In the genomic region with DNA sequence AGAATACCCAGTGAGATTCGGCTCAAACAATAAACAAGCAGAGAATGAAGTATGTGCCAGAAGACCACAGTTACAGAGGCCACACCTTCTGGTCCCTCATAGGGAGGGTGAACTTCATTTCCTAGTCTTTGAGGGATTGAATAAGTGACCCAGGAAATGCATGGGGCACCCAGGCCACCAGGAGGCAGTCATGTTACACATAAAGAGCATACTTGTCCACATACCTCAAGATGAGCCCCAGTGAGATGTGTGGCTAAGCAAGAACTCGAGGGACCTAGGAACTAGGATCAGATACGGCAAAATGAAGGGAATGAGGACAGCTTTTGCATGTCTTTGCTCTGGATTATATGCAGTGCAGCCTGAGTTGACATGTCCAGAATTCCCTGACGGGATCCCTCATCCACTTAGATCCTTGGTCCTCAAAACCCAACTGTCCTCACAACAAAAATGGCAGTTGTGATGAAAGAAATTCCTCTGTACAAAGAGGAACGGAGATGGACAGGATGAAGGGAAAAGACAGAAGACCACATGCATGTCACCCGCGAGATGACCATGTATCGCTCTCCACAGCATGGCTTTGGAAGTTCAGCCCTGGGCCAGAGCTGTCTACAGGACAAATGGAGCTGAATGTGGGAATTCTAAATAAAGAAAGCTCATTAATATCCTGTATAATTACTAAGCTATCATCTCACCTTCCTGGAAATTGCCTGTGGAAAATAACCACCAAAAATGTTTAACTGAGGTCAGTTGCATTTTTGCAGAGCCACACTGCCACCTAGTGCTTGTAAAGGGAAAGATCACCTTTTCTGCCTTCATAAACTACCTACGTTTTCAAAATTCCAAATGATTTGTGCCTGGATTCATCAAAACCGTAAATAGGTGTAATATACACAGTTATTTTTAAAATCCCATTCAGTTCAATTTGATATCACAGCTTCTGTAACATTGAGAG, we compare ENCODE assay signal across 9 mouse cellular contexts. TPM values are rescaled to one million over a fixed set of nuclear protein-coding genes. Genes with fewer than 3 reads are reported as not detected.
A peak's percentile ranks its signal among the peaks of the same experiment; 100 is the strongest.
DNase-seq lines count a peak whose midpoint lies in the region; ATAC-seq and TF ChIP-seq lines count a peak whose summit lies in the region.
"Had no signal": no experiment of that assay in that cellular context is flagged by ENCODE, and none has a peak within 500 bp of the region (broad histone marks: within the 10 kb centered on the region; RNA-seq: fewer than 3 reads in every experiment).

No protein-coding gene starts in this region.

- peak; percentile 87 for DNase-seq in CH12.LX (ENCODE audit: extremely low read depth)
- peak; percentile 8 for DNase-seq in T-cell, adult 2 months (ENCODE audit: low spot score)
- DNase-seq in cerebellum, postnatal 14 days = peak; percentile 74 to 81
- peak; percentile 54 for DNase-seq in gastrocnemius, postnatal 14 days
- peak; percentile 81 to 86 for DNase-seq in kidney, postnatal 36 days
- peak; percentile 87 for DNase-seq in lung, embryonic 14.5 days

- H3K27ac ChIP-seq in CH12.LX (ENCODE audit: insufficient read depth, low read depth) = no peak overlapping the region
- H3K27ac ChIP-seq in lung, embryonic 14.5 days (ENCODE audit: low read depth) = peak overlapping the region; percentile 21; the same call in 1 of the 2 replicates
- peak overlapping the region; percentile 48 for H3K27ac ChIP-seq in neural tube, embryonic 15.5 days (replicated peaks)
- H3K27ac ChIP-seq: heart, embryonic 13.5 days had no signal

- no peak for TF ChIP-seq EP300 in CH12.LX (IDR thresholded peaks at IDR 0.05; ENCODE audit: low read length)

- no peaks in the 10 kb centered on the region for H3K79me2 ChIP-seq in CH12.LX (replicated peaks; ENCODE audit: control insufficient read depth, extremely low read depth, insufficient read depth, poor library complexity, severe bottlenecking)

- intact Hi-C loops in gastrocnemius, postnatal 14 days (cut with DNase I; ENCODE audit: low total_unique reads) = loop anchor here (5.0 to 10.0 kb wide), 2 partner anchors 81 to 444 kb away; no protein-coding TSS in a partner anchor

- H3K4me1 ChIP-seq in CH12.LX (ENCODE audit: control insufficient read depth in 1 of 2, insufficient read depth in 2 of 2) = peaks cover 3 to 16% of the 10 kb centered on the region in 2 experiments; a peak in 3 of 4 replicates
- no peaks in the 10 kb centered on the region for H3K4me1 ChIP-seq in lung, embryonic 14.5 days (ENCODE audit: insufficient read depth)
- H3K4me1 ChIP-seq in neural tube, embryonic 15.5 days = peaks cover 14% of the 10 kb centered on the region

- TF ChIP-seq RAD21 in CH12.LX (IDR thresholded peaks at IDR 0.05; ENCODE audit: low read depth, low read length) = peak; percentile 90

- no peaks in the 10 kb centered on the region for H3K36me3 ChIP-seq in CH12.LX (replicated peaks in 1 of 2; ENCODE audit: control insufficient read depth in 1 of 2, insufficient read depth in 1 of 2, low read length in 1 of 2)
- peaks cover 5% of the 10 kb centered on the region for H3K36me3 ChIP-seq in lung, embryonic 14.5 days (ENCODE audit: insufficient read depth)
- peaks cover 32% of the 10 kb centered on the region for H3K36me3 ChIP-seq in neural tube, embryonic 15.5 days
- H3K36me3 ChIP-seq: heart, embryonic 13.5 days had no signal

- TF ChIP-seq POLR2A in CH12.LX (IDR thresholded peaks at IDR 0.05; ENCODE audit: low read depth, low read length) = no peak

- peak; percentile 83 to 95 for TF ChIP-seq CTCF in CH12.LX (conservative IDR thresholded peaks at IDR 0.05 in 1 of 2, IDR thresholded peaks at IDR 0.05 in 1 of 2; ENCODE audit: low read depth in 2 of 2, low read length in 2 of 2)
- peak; percentile 81 for TF ChIP-seq CTCF in lung, embryonic 14.5 days (IDR thresholded peaks at IDR 0.05; ENCODE audit: low read depth)

- H3K9me3 ChIP-seq in CH12.LX (replicated peaks; ENCODE audit: low read length) = no peaks in the 10 kb centered on the region
- no peaks in the 10 kb centered on the region for H3K9me3 ChIP-seq in lung, embryonic 14.5 days (ENCODE audit: low read depth, low read length)
- H3K9me3 ChIP-seq in neural tube, embryonic 15.5 days (replicated peaks) = no peaks in the 10 kb centered on the region
- H3K9me3 ChIP-seq: heart, embryonic 13.5 days had no signal

- no peaks in the 10 kb centered on the region for H3K27me3 ChIP-seq in CH12.LX (replicated peaks)
- H3K27me3 ChIP-seq in lung, embryonic 14.5 days (ENCODE audit: insufficient read depth, low read length) = no peaks in the 10 kb centered on the region
- H3K27me3 ChIP-seq in neural tube, embryonic 15.5 days (replicated peaks) = no peaks in the 10 kb centered on the region
- H3K27me3 ChIP-seq: heart, embryonic 13.5 days had no signal

- in situ Hi-C loops in CH12.LX (cut with MboI; ENCODE audit: low pct_ligation_motif_present, low pct_unique_long_range_greater_than_20kb, low sequenced_read_pairs) = loop anchor here (5.0 kb wide), 1 partner anchor 66 kb away; no protein-coding TSS in a partner anchor

- H3K4me2 ChIP-seq in CH12.LX (ENCODE audit: insufficient read depth, low read depth, poor library complexity, severe bottlenecking) = peak overlapping the region; percentile 68; the same call in 1 of the 2 replicates
- no peak overlapping the region for H3K4me2 ChIP-seq in lung, embryonic 14.5 days
- H3K4me2 ChIP-seq in neural tube, embryonic 15.5 days = no peak overlapping the region
- H3K4me2 ChIP-seq: heart, embryonic 13.5 days had no signal

- ATAC-seq in lung, embryonic 14.5 days (ENCODE audit: insufficient read depth) = peak; percentile 71; the same call in 1 of the 2 replicates
- ATAC-seq in neural tube, embryonic 15.5 days (ENCODE audit: low FRiP score) = peak; percentile 68; the same call in 1 of the 2 replicates
- ATAC-seq in erythroid progenitor cell, adult 5-6 weeks (replicated peaks; ENCODE audit: low FRiP score, poor library complexity, severe bottlenecking) = no peak; the same call in 1 of the 2 replicates

- H3K9ac ChIP-seq in CH12.LX (ENCODE audit: insufficient read depth, low read depth) = no peak overlapping the region
- no peak overlapping the region for H3K9ac ChIP-seq in lung, embryonic 14.5 days
- no peak overlapping the region for H3K9ac ChIP-seq in neural tube, embryonic 15.5 days (replicated peaks)
- H3K9ac ChIP-seq: heart, embryonic 13.5 days had no signal

- dilution Hi-C loops in CH12.LX (cut with MboI; ENCODE audit: extremely low pct_ligation_motif_present, extremely low pct_unique_long_range_greater_than_20kb, low sequenced_read_pairs) = no loop called here

- no peak overlapping the region for H3K4me3 ChIP-seq in CH12.LX (replicated peaks in 1 of 3; ENCODE audit: low read depth in 2 of 3, low read length in 2 of 3, poor library complexity in 1 of 3)
- H3K4me3 ChIP-seq in lung, embryonic 14.5 days (ENCODE audit: low read depth, low read length) = no peak overlapping the region
- no peak overlapping the region for H3K4me3 ChIP-seq in neural tube, embryonic 15.5 days (replicated peaks)
- H3K4me3 ChIP-seq: heart, embryonic 13.5 days had no signal

- WGBS in lung, embryonic 14.5 days = 41% methylated on average over 10 of the region's 10 CpGs
- 68% methylated on average over 10 of the region's 10 CpGs for WGBS in neural tube, embryonic 15.5 days

TF ChIP-seq in CH12.LX, 34 proteins besides CTCF, POLR2A, EP300 and RAD21:
- TF ChIP-seq MAZ (IDR thresholded peaks at IDR 0.05; ENCODE audit: low read depth, low read length) = 0 out of 2 replicates have a peak, but pooled peaks have one; percentile 30
- TF ChIP-seq MXI1 (IDR thresholded peaks at IDR 0.05; ENCODE audit: low read depth, low read length) = no peak
- no peak for TF ChIP-seq JUN (IDR thresholded peaks at IDR 0.05; ENCODE audit: insufficient read depth, low read depth, low read length)
- no peak for TF ChIP-seq POLR2AphosphoS2 (IDR thresholded peaks at IDR 0.05; ENCODE audit: low read depth, low read length)
- TF ChIP-seq HCFC1 (IDR thresholded peaks at IDR 0.05; ENCODE audit: low read depth, low read length) = no peak
- no peak for TF ChIP-seq BHLHE40 (IDR thresholded peaks at IDR 0.05; ENCODE audit: low read depth, low read length)
- TF ChIP-seq RCOR1 (conservative IDR thresholded peaks at IDR 0.05; ENCODE audit: low read depth, low read length) = no peak
- TF ChIP-seq ELF1 (IDR thresholded peaks at IDR 0.05; ENCODE audit: low read depth, low read length) = peak; percentile 74
- TF ChIP-seq CHD2 (IDR thresholded peaks at IDR 0.05; ENCODE audit: low read length) = no peak
- TF ChIP-seq MYC (IDR thresholded peaks at IDR 0.05; ENCODE audit: low read depth, low read length) = no peak
- no peak for TF ChIP-seq ZKSCAN1 (IDR thresholded peaks at IDR 0.05; ENCODE audit: borderline replicate concordance, low read depth, low read length)
- TF ChIP-seq E2F4 (IDR thresholded peaks at IDR 0.05; ENCODE audit: insufficient replicate concordance, low read depth, low read length) = no peak
- TF ChIP-seq ZC3H11A (IDR thresholded peaks at IDR 0.05; ENCODE audit: low read depth, low read length) = peak; percentile 33
- no peak for TF ChIP-seq UBTF (IDR thresholded peaks at IDR 0.05; ENCODE audit: low read depth, low read length)
- peak; percentile 28; the same call in 1 of the 2 replicates for TF ChIP-seq IRF4 (IDR thresholded peaks at IDR 0.05; ENCODE audit: low read depth, low read length)
- TF ChIP-seq SMC3 (IDR thresholded peaks at IDR 0.05; ENCODE audit: low read depth, low read length) = peak; percentile 83
- TF ChIP-seq MEF2A (IDR thresholded peaks at IDR 0.05; ENCODE audit: borderline replicate concordance, low read depth, low read length) = no peak
- TF ChIP-seq ZNF384 (IDR thresholded peaks at IDR 0.05; ENCODE audit: low read depth, low read length) = no peak
- TF ChIP-seq ZMIZ1 (IDR thresholded peaks at IDR 0.05; ENCODE audit: low read depth, low read length) = no peak
- no peak for TF ChIP-seq CHD1 (IDR thresholded peaks at IDR 0.05; ENCODE audit: low read depth, low read length)
- TF ChIP-seq TCF12 (IDR thresholded peaks at IDR 0.05; ENCODE audit: low read depth, low read length) = no peak
- no peak for TF ChIP-seq PAX5 (IDR thresholded peaks at IDR 0.05; ENCODE audit: low read length)
- TF ChIP-seq NRF1 (IDR thresholded peaks at IDR 0.05; ENCODE audit: low read depth, low read length) = no peak

RNA-seq across cellular contexts. Expression of a gene that starts 54.1 kb away (rescaled TPM):
- total RNA-seq in CH12.LX (2012; rRNA removed) (0.13 and 0.17 TPM in 2 replicates), CH12.LX (2014; rRNA removed) (0.03 and 0.04 TPM in 2 replicates)
- 0.27 TPM in 2 replicates for polyA plus RNA-seq in CH12.LX (2012; ENCODE audit: insufficient read length, low read depth)
- total RNA-seq in gastrocnemius, postnatal 14 days (2021) = 1 to 10 TPM; 1.1 to 2.0 TPM
- 14.4 and 16.0 TPM in 2 replicates for polyA plus RNA-seq in lung, embryonic 14.5 days (2014; fragmentation: Nextera tagmentation; extraction: Ambion mirVana)
- 49.2 and 55.0 TPM in 2 replicates for polyA plus RNA-seq in neural tube, embryonic 15.5 days (2015; fragmentation: Nextera tagmentation; extraction: Ambion mirVana)
- total RNA-seq in erythroid progenitor cell, adult 5-6 weeks (2015; ENCODE audit: low replicate concordance) = not detected in 2 replicates
- total RNA-seq in erythroid progenitor cell, adult 5-6 weeks (2017; ENCODE audit: low replicate concordance) = under 0.01 TPM in 1 of 2 replicates, not detected in the other

Comparison
In these comparisons a context has a peak if more than half of its experiments do, and no peak if none do; other contexts are left out.
1. DNase-seq: peak in every context shown above with its lines; median percentile 87 in CH12.LX; 87 in lung, embryonic 14.5 days; 84 in kidney, postnatal 36 days; 78 in cerebellum, postnatal 14 days; 54 in gastrocnemius, postnatal 14 days; 8 in T-cell, adult 2 months.